Mouse (Mus musculus): Measurements from ENCODE around the gene Ppp1r9a.

Gene Ppp1r9a

GRCm38 (mm10) chr6:5005491-5006275, 103.0 kb downstream of the Ppp1r9a start:
- intact Hi-C loops (cut with DNase I) = no loop called here

- intact Hi-C loops (cut with DNase I) = no loop called here
Measured at GRCm38 (mm10) chr6:5006283-5006946, 103.7 kb downstream of the Ppp1r9a start.

GRCm38 (mm10) chr6:5008166-5008565, 105.4 kb downstream of the Ppp1r9a start:
- intact Hi-C loops (cut with DNase I) = no loop called here

GRCm38 (mm10) chr6:5008603-5009002, 105.9 kb downstream of the Ppp1r9a start:
- intact Hi-C loops (cut with DNase I) = no loop called here

GRCm38 (mm10) chr6:5010553-5011416, 108.1 kb downstream of the Ppp1r9a start:
- intact Hi-C loops (cut with DNase I) = no loop called here

- intact Hi-C loops (cut with DNase I) = no loop called here
Measured at GRCm38 (mm10) chr6:5012794-5013193, 110.1 kb downstream of the Ppp1r9a start.

- intact Hi-C loops (cut with DNase I) = no loop called here
Measured at GRCm38 (mm10) chr6:5014567-5014966, 111.8 kb downstream of the Ppp1r9a start.

GRCm38 (mm10) chr6:5015173-5015572, 112.5 kb downstream of the Ppp1r9a start:
- intact Hi-C loops (cut with DNase I) = no loop called here

- intact Hi-C loops (cut with DNase I) = no loop called here
Measured at GRCm38 (mm10) chr6:5017945-5018511, 115.3 kb downstream of the Ppp1r9a start.

GRCm38 (mm10) chr6:5019208-5019607, 116.5 kb downstream of the Ppp1r9a start:
- intact Hi-C loops (cut with DNase I) = no loop called here

GRCm38 (mm10) chr6:5019969-5020368, 117.3 kb downstream of the Ppp1r9a start:
- intact Hi-C loops (cut with DNase I) = no loop called here

- intact Hi-C loops (cut with DNase I) = no loop called here
Measured at GRCm38 (mm10) chr6:5020510-5020909, 117.8 kb downstream of the Ppp1r9a start.

- intact Hi-C loops (cut with DNase I) = no loop called here
Measured at GRCm38 (mm10) chr6:5022677-5023076, 120.0 kb downstream of the Ppp1r9a start.

GRCm38 (mm10) chr6:5024893-5025292, 122.2 kb downstream of the Ppp1r9a start:
- intact Hi-C loops (cut with DNase I) = no loop called here

- intact Hi-C loops (cut with DNase I) = no loop called here
Measured at GRCm38 (mm10) chr6:5026772-5027171, 124.1 kb downstream of the Ppp1r9a start.

GRCm38 (mm10) chr6:5027213-5027612, 124.5 kb downstream of the Ppp1r9a start:
- intact Hi-C loops (cut with DNase I) = no loop called here

GRCm38 (mm10) chr6:5027801-5028200, 125.1 kb downstream of the Ppp1r9a start:
- intact Hi-C loops (cut with DNase I) = no loop called here

- intact Hi-C loops (cut with DNase I) = no loop called here
Measured at GRCm38 (mm10) chr6:5029205-5029927, 126.6 kb downstream of the Ppp1r9a start.

GRCm38 (mm10) chr6:5029956-5030355, 127.2 kb downstream of the Ppp1r9a start:
- intact Hi-C loops (cut with DNase I) = no loop called here

- intact Hi-C loops (cut with DNase I) = no loop called here
Measured at GRCm38 (mm10) chr6:5032986-5033633, 130.4 kb downstream of the Ppp1r9a start.

All from adrenal gland (tissue).